In genomic region chr13:21721107-21721756, GRCm38 (mm10) we compare ENCODE assay signal across 7 mouse cellular contexts. TPM values are rescaled to one million over a fixed set of nuclear protein-coding genes. Genes with fewer than 3 reads are reported as not detected.
DNase-seq lines count a peak whose midpoint lies in the region; ATAC-seq and TF ChIP-seq lines count a peak whose summit lies in the region.
"Not testable (repeated sequence)": the region's sequence is repeated elsewhere in the genome, so short reads cannot be mapped to it uniquely, and the experiment has no call there.

No protein-coding gene starts in this region.

- intact Hi-C loops in gastrocnemius, adult 2 months (cut with DNase I), result not testable (repeated sequence)

- not testable (repeated sequence) for H3K36me3 ChIP-seq in limb, embryonic 15.5 days; midbrain, embryonic 12.5 days; spleen, adult 2 months (ENCODE audit: control insufficient read depth, insufficient read depth, low read length)

- H3K27ac ChIP-seq in gastrocnemius, adult 2 months, result not testable (repeated sequence)
- H3K27ac ChIP-seq in limb, embryonic 15.5 days, result peak overlapping the region; percentile 87
- H3K27ac ChIP-seq in midbrain, embryonic 12.5 days (replicated peaks), result peak overlapping the region; percentile 91
- H3K27ac ChIP-seq in spleen, adult 2 months (ENCODE audit: insufficient read depth, low read length), result peak overlapping the region; percentile 85

- peak; percentile 6 for ATAC-seq in inflammation-experienced regulatory T-cells, adult 6 months
- ATAC-seq in limb, embryonic 15.5 days (ENCODE audit: insufficient number of reproducible peaks, low FRiP score, low TSS enrichment, low read depth), result not testable (repeated sequence)
- peak; percentile 8; the same call in 1 of the 2 replicates for ATAC-seq in midbrain, embryonic 12.5 days (ENCODE audit: low FRiP score, low read depth)

- peak; percentile 28 for DNase-seq in MN1 (ENCODE audit: low spot score)
- peak; percentile 59 for DNase-seq in embryo, embryonic 9.5 days (ENCODE audit: extremely low spot score)
- DNase-seq in gastrocnemius, adult 2 months; spleen, adult 2 months (ENCODE audit: low read depth in 1 of 2, low spot score in 2 of 2): not testable (repeated sequence)

- H3K4me3 ChIP-seq in gastrocnemius, adult 2 months, result peak overlapping the region; percentile 74
- peak overlapping the region; percentile 44 for H3K4me3 ChIP-seq in limb, embryonic 15.5 days
- peak overlapping the region; percentile 42 for H3K4me3 ChIP-seq in midbrain, embryonic 12.5 days
- peak overlapping the region; percentile 66 for H3K4me3 ChIP-seq in spleen, adult 2 months (ENCODE audit: extremely low read depth, insufficient read depth, insufficient read length)

- peak overlapping the region; percentile 52 for H3K4me2 ChIP-seq in limb, embryonic 15.5 days
- peak overlapping the region; percentile 57 for H3K4me2 ChIP-seq in midbrain, embryonic 12.5 days (replicated peaks)

- peak overlapping the region; percentile 10; the same call in 1 of the 2 replicates for H3K9ac ChIP-seq in limb, embryonic 15.5 days
- peak overlapping the region; percentile 65 for H3K9ac ChIP-seq in midbrain, embryonic 12.5 days (replicated peaks)

- H3K9me3 ChIP-seq in limb, embryonic 15.5 days; midbrain, embryonic 12.5 days: not testable (repeated sequence)

- TF ChIP-seq CTCF in gastrocnemius, adult 2 months (IDR thresholded peaks at IDR 0.05); spleen, adult 2 months (IDR thresholded peaks at IDR 0.05; ENCODE audit: extremely low read depth, insufficient read depth, insufficient read length, insufficient replicate concordance): not testable (repeated sequence)

- peaks cover 18% of the 10 kb centered on the region for H3K4me1 ChIP-seq in limb, embryonic 15.5 days
- peaks cover 23% of the 10 kb centered on the region for H3K4me1 ChIP-seq in midbrain, embryonic 12.5 days
- H3K4me1 ChIP-seq in spleen, adult 2 months (ENCODE audit: control insufficient read depth, insufficient read depth, insufficient read length), result not testable (repeated sequence)

- not testable (repeated sequence) for TF ChIP-seq POLR2A in spleen, adult 2 months (IDR thresholded peaks at IDR 0.05; ENCODE audit: low read depth, low read length)

- 2% methylated on average over 21 of the region's 44 CpGs for WGBS in limb, embryonic 15.5 days
- 2% methylated on average over 21 of the region's 44 CpGs for WGBS in midbrain, embryonic 12.5 days
- 2% methylated on average over 28 of the region's 44 CpGs for WGBS in spleen, adult 2 months

- not testable (repeated sequence) for H3K27me3 ChIP-seq in limb, embryonic 15.5 days; midbrain, embryonic 12.5 days; spleen, adult 2 months (ENCODE audit: control insufficient read depth, insufficient read depth, low read length)

RNA-seq across cellular contexts. Expression of gene Hist1h2bm, which starts 0.6 kb away (rescaled TPM):
- total RNA-seq in gastrocnemius, adult 2 months (2021), result 1 to 10 TPM in 1 of 2 experiments, not detected in 1; 1.2 TPM
- 1 to 10 TPM in 2 of 3 experiments, not detected in 1; 1.6 to 4.7 TPM for polyA plus RNA-seq in inflammation-experienced regulatory T-cells, adult 6 months (2017; shearing (Covaris generic))
- 2.5 and 4.5 TPM in 2 replicates for polyA plus RNA-seq in limb, embryonic 15.5 days (2015; fragmentation: Nextera tagmentation; extraction: Ambion mirVana)
- polyA plus RNA-seq in midbrain, embryonic 12.5 days (2016; fragmentation: Nextera tagmentation; extraction: Ambion mirVana), result 5.8 TPM in 2 replicates
- polyA plus RNA-seq in spleen, adult 2 months (2012; rRNA removed), result 6.5 and 12.9 TPM in 2 replicates

RNA-seq across cellular contexts. Expression of gene Hist1h3h, which starts 3.8 kb away (rescaled TPM):
- total RNA-seq in gastrocnemius, adult 2 months (2021), result 1 to 10 TPM; 1.2 to 2.1 TPM
- 1 to 10 TPM in 1 of 3 experiments, not detected in 2; 4.9 TPM for polyA plus RNA-seq in inflammation-experienced regulatory T-cells, adult 6 months (2017; shearing (Covaris generic))
- polyA plus RNA-seq in limb, embryonic 15.5 days (2015; fragmentation: Nextera tagmentation; extraction: Ambion mirVana), result 3.5 and 7.6 TPM in 2 replicates
- polyA plus RNA-seq in midbrain, embryonic 12.5 days (2016; fragmentation: Nextera tagmentation; extraction: Ambion mirVana), result 6.0 and 10.1 TPM in 2 replicates
- polyA plus RNA-seq in spleen, adult 2 months (2012; rRNA removed), result 81.3 and 147 TPM in 2 replicates

RNA-seq across cellular contexts. Expression of gene Hist1h2ai, which starts 5.0 kb away (rescaled TPM):
- total RNA-seq in gastrocnemius, adult 2 months (2021), result 1 to 10 TPM in 1 of 2 experiments, not detected in 1; 2.2 TPM
- 10 to 100 TPM in 1 of 3 experiments, not detected in 2; 25.0 TPM for polyA plus RNA-seq in inflammation-experienced regulatory T-cells, adult 6 months (2017; shearing (Covaris generic))
- polyA plus RNA-seq in limb, embryonic 15.5 days (2015; fragmentation: Nextera tagmentation; extraction: Ambion mirVana), result 17.1 and 23.9 TPM in 2 replicates
- 21.4 and 30.7 TPM in 2 replicates for polyA plus RNA-seq in midbrain, embryonic 12.5 days (2016; fragmentation: Nextera tagmentation; extraction: Ambion mirVana)
- polyA plus RNA-seq in spleen, adult 2 months (2012; rRNA removed), result 40.4 and 81.0 TPM in 2 replicates

RNA-seq across cellular contexts. Expression of gene Hist1h2bl, which starts 5.3 kb away (rescaled TPM):
- total RNA-seq in gastrocnemius, adult 2 months (2021), result 1 to 10 TPM; 3.9 to 6.5 TPM
- not detected for polyA plus RNA-seq in inflammation-experienced regulatory T-cells, adult 6 months (2017; shearing (Covaris generic))
- polyA plus RNA-seq in limb, embryonic 15.5 days (2015; fragmentation: Nextera tagmentation; extraction: Ambion mirVana), result 0.96 and 1.2 TPM in 2 replicates
- 2.2 and 3.1 TPM in 2 replicates for polyA plus RNA-seq in midbrain, embryonic 12.5 days (2016; fragmentation: Nextera tagmentation; extraction: Ambion mirVana)
- polyA plus RNA-seq in spleen, adult 2 months (2012; rRNA removed), result 18.0 and 18.4 TPM in 2 replicates

RNA-seq across cellular contexts. Expression of gene Hist1h4j, which starts 13.6 kb away (rescaled TPM):
- 1 to 10 TPM in 1 of 2 experiments, under 1 TPM in 1; 0.42 to 1.1 TPM for total RNA-seq in gastrocnemius, adult 2 months (2021)
- polyA plus RNA-seq in inflammation-experienced regulatory T-cells, adult 6 months (2017; shearing (Covaris generic)), result not detected
- polyA plus RNA-seq in limb, embryonic 15.5 days (2015; fragmentation: Nextera tagmentation; extraction: Ambion mirVana), result 1.1 and 1.2 TPM in 2 replicates
- polyA plus RNA-seq in midbrain, embryonic 12.5 days (2016; fragmentation: Nextera tagmentation; extraction: Ambion mirVana), result 0.97 and 1.4 TPM in 2 replicates
- polyA plus RNA-seq in spleen, adult 2 months (2012; rRNA removed), result 9.1 and 9.5 TPM in 2 replicates
